8 mouse cellular contexts compared by ENCODE assay signal in genomic region chr14:18167041-18167440, GRCm38 (mm10).
DNase-seq lines count a peak whose midpoint lies in the region; ATAC-seq and TF ChIP-seq lines count a peak whose summit lies in the region.

No protein-coding gene starts in this region.

- peak; percentile 8 to 13 for DNase-seq in cerebellum, adult 2 months
- peak; percentile 43 for DNase-seq in liver, adult 2 months (ENCODE audit: extremely low read depth, low read depth, low spot score)
- DNase-seq in adrenal gland, postnatal 25 days, result peak; percentile 12
- DNase-seq in heart, postnatal 14 days, result peak; percentile 7 to 52
- DNase-seq in lung, postnatal 14 days, result peak; percentile 60
- no peak for DNase-seq in forebrain, embryonic 11.5 days (ENCODE audit: low spot score)

- H3K4me2 ChIP-seq in liver, embryonic 12.5 days, result no peak overlapping the region
- H3K4me2 ChIP-seq in forebrain, embryonic 11.5 days (ENCODE audit: low read depth, low read length, severe bottlenecking), result no peak overlapping the region

- H3K9ac ChIP-seq in liver, adult 2 months (ENCODE audit: low read depth, low read length), result no peak overlapping the region
- H3K9ac ChIP-seq in liver, embryonic 12.5 days, result no peak overlapping the region
- H3K9ac ChIP-seq in forebrain, embryonic 11.5 days (ENCODE audit: low read length), result no peak overlapping the region

- no peaks in the 10 kb centered on the region for H3K36me3 ChIP-seq in liver, adult 2 months (ENCODE audit: control insufficient read depth, insufficient read depth, low read length)
- no peaks in the 10 kb centered on the region for H3K36me3 ChIP-seq in liver, embryonic 12.5 days
- H3K36me3 ChIP-seq in forebrain, embryonic 11.5 days (ENCODE audit: control insufficient read depth, insufficient read depth, low read length), result no peaks in the 10 kb centered on the region

- H3K79me2 ChIP-seq in liver, adult 2 months (ENCODE audit: control insufficient read depth, insufficient read depth, low read length), result no peaks in the 10 kb centered on the region

- peak; percentile 27; the same call in 1 of the 2 replicates for TF ChIP-seq CTCF in cerebellum, adult 2 months (IDR thresholded peaks at IDR 0.05; ENCODE audit: borderline replicate concordance, insufficient read depth, low read depth, low read length)
- TF ChIP-seq CTCF in liver, adult 2 months (IDR thresholded peaks at IDR 0.05; ENCODE audit: low read depth, low read length), result peak; percentile 60

- H3K4me3 ChIP-seq in cerebellum, adult 2 months (replicated peaks; ENCODE audit: insufficient read depth, low read depth, low read length), result no peak overlapping the region
- no peak overlapping the region for H3K4me3 ChIP-seq in liver, adult 2 months (ENCODE audit: insufficient read depth, low read depth, low read length)
- no peak overlapping the region for H3K4me3 ChIP-seq in liver, embryonic 12.5 days
- no peak overlapping the region for H3K4me3 ChIP-seq in forebrain, embryonic 11.5 days (ENCODE audit: low read depth, low read length)

- no peak overlapping the region for H3K27ac ChIP-seq in cerebellum, adult 2 months (ENCODE audit: insufficient read depth, low read length)
- H3K27ac ChIP-seq in liver, adult 2 months (replicated peaks; ENCODE audit: insufficient read depth, low read depth, low read length), result no peak overlapping the region
- H3K27ac ChIP-seq in liver, embryonic 12.5 days, result no peak overlapping the region
- H3K27ac ChIP-seq in forebrain, embryonic 11.5 days (ENCODE audit: low read depth, low read length), result no peak overlapping the region

- no peak for ATAC-seq in cerebellum, adult (ENCODE audit: insufficient number of reproducible peaks, low FRiP score, low TSS enrichment)
- ATAC-seq in liver, embryonic 12.5 days, result no peak
- no peak for ATAC-seq in forebrain, embryonic 11.5 days (replicated peaks; ENCODE audit: low FRiP score)

- no peaks in the 10 kb centered on the region for H3K4me1 ChIP-seq in cerebellum, adult 2 months (ENCODE audit: control insufficient read depth, insufficient read depth, low read length)
- H3K4me1 ChIP-seq in liver, adult 2 months (ENCODE audit: control insufficient read depth, insufficient read depth, low read length), result no peaks in the 10 kb centered on the region
- no peaks in the 10 kb centered on the region for H3K4me1 ChIP-seq in liver, embryonic 12.5 days
- H3K4me1 ChIP-seq in forebrain, embryonic 11.5 days (replicated peaks; ENCODE audit: control insufficient read depth, insufficient read depth, low read length), result no peaks in the 10 kb centered on the region

- no peaks in the 10 kb centered on the region for H3K27me3 ChIP-seq in cerebellum, adult 2 months (ENCODE audit: control insufficient read depth, insufficient read depth, low read length)
- no peaks in the 10 kb centered on the region for H3K27me3 ChIP-seq in liver, adult 2 months (ENCODE audit: control insufficient read depth, insufficient read depth, low read length)
- H3K27me3 ChIP-seq in liver, embryonic 12.5 days (replicated peaks), result no peaks in the 10 kb centered on the region
- H3K27me3 ChIP-seq in forebrain, embryonic 11.5 days (ENCODE audit: control insufficient read depth, insufficient read depth, low read length), result no peaks in the 10 kb centered on the region

- TF ChIP-seq POLR2A in cerebellum, adult 2 months (IDR thresholded peaks at IDR 0.05; ENCODE audit: borderline replicate concordance, insufficient read depth, low read length), result no peak
- no peak for TF ChIP-seq POLR2A in liver, adult 2 months (IDR thresholded peaks at IDR 0.05; ENCODE audit: extremely low read depth, insufficient read depth, low read length)

- no peaks in the 10 kb centered on the region for H3K9me3 ChIP-seq in liver, embryonic 12.5 days (replicated peaks)
- no peaks in the 10 kb centered on the region for H3K9me3 ChIP-seq in forebrain, embryonic 11.5 days (ENCODE audit: control insufficient read depth, low read length)

- intact Hi-C loops in heart, postnatal 14 days (cut with DNase I), result loop anchor here (5.0 to 10.0 kb wide), 3 partner anchors 115 to 765 kb away; partner anchors contain the start of gene Thrb
